ENCODE assay signal across 7 mouse cellular contexts in the genomic region with DNA sequence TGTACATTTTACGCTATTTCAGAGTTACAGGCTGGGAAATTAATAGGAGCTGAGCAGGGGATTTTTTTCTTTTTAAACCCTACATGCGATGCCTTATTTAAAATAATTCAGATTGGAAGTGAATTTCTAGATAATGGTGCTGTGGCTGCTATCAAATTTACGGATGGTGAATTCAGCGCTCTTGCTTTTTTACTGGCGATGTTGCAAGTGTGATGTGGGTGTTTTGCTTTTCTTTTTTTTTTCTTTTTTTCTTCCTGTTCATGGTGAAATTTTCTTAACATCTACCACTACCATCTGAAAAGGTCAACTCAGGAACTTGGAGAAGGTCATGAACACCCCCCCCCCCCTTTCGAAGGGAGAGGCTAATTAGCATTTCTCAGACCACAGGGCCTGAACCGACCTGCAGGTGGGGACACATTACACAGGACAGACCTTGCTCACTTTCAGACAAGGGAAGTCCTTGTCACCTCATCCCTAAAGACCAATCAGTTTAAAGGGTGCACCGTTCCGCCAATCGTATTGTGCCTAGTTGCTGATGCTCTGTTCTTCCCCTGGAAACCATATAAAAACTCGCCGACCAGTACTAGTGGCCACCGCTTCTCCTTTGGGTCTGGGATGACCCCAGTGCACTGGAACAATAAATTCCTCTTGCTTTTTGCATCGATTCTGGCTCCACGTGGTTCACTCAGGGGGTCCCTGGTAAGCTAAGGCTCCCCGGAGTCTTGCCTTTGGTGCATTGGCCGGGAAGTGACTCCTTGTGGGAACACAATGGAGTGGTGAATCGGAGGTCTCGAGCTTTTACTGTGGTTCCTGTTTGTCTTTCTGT.
DNase-seq lines count a peak whose midpoint lies in the region; ATAC-seq and TF ChIP-seq lines count a peak whose summit lies in the region.

No protein-coding gene starts in this region.

- no peaks in the 10 kb centered on the region for H3K9me3 ChIP-seq in hindbrain, embryonic 10.5 days
- no peaks in the 10 kb centered on the region for H3K9me3 ChIP-seq in hindbrain, embryonic 11.5 days (ENCODE audit: control insufficient read depth, low read length)
- no peaks in the 10 kb centered on the region for H3K9me3 ChIP-seq in forebrain, postnatal 0 days (ENCODE audit: low read length)
- H3K9me3 ChIP-seq in neural tube, embryonic 13.5 days: no peaks in the 10 kb centered on the region

- no peak for TF ChIP-seq CTCF in brain, embryonic 14.5 days (IDR thresholded peaks at IDR 0.05; ENCODE audit: borderline replicate concordance, extremely low read depth, insufficient read depth, insufficient read length)
- TF ChIP-seq CTCF in forebrain, postnatal 0 days (IDR thresholded peaks at IDR 0.05; ENCODE audit: low read depth): no peak

- 0 out of 2 replicates have a peak, but pooled peaks cover 15% of the 10 kb centered on the region for H3K27me3 ChIP-seq in hindbrain, embryonic 10.5 days (ENCODE audit: insufficient read depth, poor library complexity, severe bottlenecking)
- no peaks in the 10 kb centered on the region for H3K27me3 ChIP-seq in hindbrain, embryonic 11.5 days (ENCODE audit: control insufficient read depth, insufficient read depth, low read length)
- no peaks in the 10 kb centered on the region for H3K27me3 ChIP-seq in forebrain, postnatal 0 days (ENCODE audit: insufficient read depth, low read length)
- no peaks in the 10 kb centered on the region for H3K27me3 ChIP-seq in neural tube, embryonic 13.5 days

- H3K4me1 ChIP-seq in hindbrain, embryonic 10.5 days (replicated peaks): peaks cover 20% of the 10 kb centered on the region
- H3K4me1 ChIP-seq in hindbrain, embryonic 11.5 days (replicated peaks; ENCODE audit: control insufficient read depth, insufficient read depth, low read length): no peaks in the 10 kb centered on the region
- H3K4me1 ChIP-seq in forebrain, postnatal 0 days (ENCODE audit: insufficient read depth): no peaks in the 10 kb centered on the region
- H3K4me1 ChIP-seq in neural tube, embryonic 13.5 days (replicated peaks): peaks cover 12% of the 10 kb centered on the region

- WGBS in hindbrain, embryonic 10.5 days: 44% methylated on average over 19 of the region's 19 CpGs
- 47% methylated on average over 19 of the region's 19 CpGs for WGBS in hindbrain, embryonic 11.5 days
- WGBS in forebrain, postnatal 0 days: 38% methylated on average over 19 of the region's 19 CpGs
- 50% methylated on average over 19 of the region's 19 CpGs for WGBS in neural tube, embryonic 13.5 days

- ATAC-seq in hindbrain, embryonic 11.5 days (ENCODE audit: low FRiP score): no peak
- no peak for ATAC-seq in forebrain, postnatal 0 days
- no peak for ATAC-seq in neural tube, embryonic 13.5 days (ENCODE audit: low read depth)

- H3K4me3 ChIP-seq in hindbrain, embryonic 10.5 days: peak overlapping the region; percentile 24
- H3K4me3 ChIP-seq in hindbrain, embryonic 11.5 days (ENCODE audit: low read depth, low read length): no peak overlapping the region
- H3K4me3 ChIP-seq in forebrain, postnatal 0 days (ENCODE audit: low read depth, low read length): 0 out of 2 replicates have a peak overlapping the region, but pooled peaks have one; percentile 7
- no peak overlapping the region for H3K4me3 ChIP-seq in neural tube, embryonic 13.5 days

- no peaks in the 10 kb centered on the region for H3K36me3 ChIP-seq in hindbrain, embryonic 10.5 days
- no peaks in the 10 kb centered on the region for H3K36me3 ChIP-seq in hindbrain, embryonic 11.5 days (ENCODE audit: control insufficient read depth, insufficient read depth, low read length)
- no peaks in the 10 kb centered on the region for H3K36me3 ChIP-seq in forebrain, postnatal 0 days (ENCODE audit: insufficient read depth)
- no peaks in the 10 kb centered on the region for H3K36me3 ChIP-seq in neural tube, embryonic 13.5 days

- DNase-seq in hindbrain, embryonic 10.5 days (ENCODE audit: low spot score): no peak
- no peak for DNase-seq in hindbrain, embryonic 11.5 days (ENCODE audit: low spot score)
- peak; percentile 41 for DNase-seq in brain, embryonic 14.5 days (ENCODE audit: low read depth)
- peak; percentile 20 for DNase-seq in forebrain, postnatal 0 days
- DNase-seq in T-cell, adult 2 months (ENCODE audit: low spot score): no peak
- no peak for DNase-seq in thymus, postnatal 10 days (ENCODE audit: low spot score in 2 of 2)

- TF ChIP-seq POLR2A in brain, embryonic 14.5 days (IDR thresholded peaks at IDR 0.05; ENCODE audit: borderline replicate concordance, extremely low read depth, insufficient read depth, insufficient read length, poor library complexity, severe bottlenecking): no peak

- no peak overlapping the region for H3K4me2 ChIP-seq in hindbrain, embryonic 11.5 days (replicated peaks; ENCODE audit: low read depth, low read length)
- H3K4me2 ChIP-seq in forebrain, postnatal 0 days (ENCODE audit: low read depth): peak overlapping the region; percentile 26
- H3K4me2 ChIP-seq in neural tube, embryonic 13.5 days: peak overlapping the region; percentile 33

- H3K9ac ChIP-seq in hindbrain, embryonic 11.5 days (ENCODE audit: low read depth, low read length): no peak overlapping the region
- no peak overlapping the region for H3K9ac ChIP-seq in forebrain, postnatal 0 days
- H3K9ac ChIP-seq in neural tube, embryonic 13.5 days: no peak overlapping the region

- peak overlapping the region; percentile 12; the same call in 1 of the 2 replicates for H3K27ac ChIP-seq in hindbrain, embryonic 10.5 days
- no peak overlapping the region for H3K27ac ChIP-seq in hindbrain, embryonic 11.5 days (ENCODE audit: low read depth, low read length)
- no peak overlapping the region for H3K27ac ChIP-seq in forebrain, postnatal 0 days (ENCODE audit: low read depth, low read length)
- 0 out of 2 replicates have a peak overlapping the region, but pooled peaks have one; percentile 35 for H3K27ac ChIP-seq in neural tube, embryonic 13.5 days (replicated peaks)

Comparison
In these comparisons a context has a peak if more than half of its experiments do, and no peak if none do; other contexts are left out.
1. H3K27ac ChIP-seq: peak in hindbrain, embryonic 10.5 days (single experiment) and neural tube, embryonic 13.5 days (single experiment); none in hindbrain, embryonic 11.5 days (single experiment) and forebrain, postnatal 0 days (single experiment).
2. H3K4me3 ChIP-seq: peak in hindbrain, embryonic 10.5 days (single experiment) and forebrain, postnatal 0 days (single experiment); none in hindbrain, embryonic 11.5 days (single experiment) and neural tube, embryonic 13.5 days (single experiment).
3. DNase-seq: peak in brain, embryonic 14.5 days (single experiment) and forebrain, postnatal 0 days (single experiment); none in hindbrain, embryonic 10.5 days (single experiment), hindbrain, embryonic 11.5 days (single experiment), T-cell, adult 2 months (single experiment) and thymus, postnatal 10 days (0 of 2).